Mouse (Mus musculus) heart, postnatal 10 days (tissue): ENCODE measurements around the gene Fam166a. TPM values are rescaled to one million over a fixed set of nuclear protein-coding genes. Genes with fewer than 3 reads are reported as not detected.
"Not testable (repeated sequence)": the region's sequence is repeated elsewhere in the genome, so short reads cannot be mapped to it uniquely, and the experiment has no call there.

ENCODE experiments used
- DNase-seq, 2 experiments: peaks; one replicate each; pipeline ENCODE4 v3.0.0; 2021
- intact Hi-C: fragments of 180-260 bp; cut with DNase I; formaldehyde crosslinking; loops from one replicate; pipeline ENCODE4 v1.15.1; 2025
- total RNA-seq, 2 experiments: library from RNA; stranded (reverse); gene quantifications; 2 replicates each; pipeline ENCODE4 v1.2.3; 2021

Gene Fam166a
- total RNA-seq, 2 experiments from 2014 or later = not detected

DNA sequence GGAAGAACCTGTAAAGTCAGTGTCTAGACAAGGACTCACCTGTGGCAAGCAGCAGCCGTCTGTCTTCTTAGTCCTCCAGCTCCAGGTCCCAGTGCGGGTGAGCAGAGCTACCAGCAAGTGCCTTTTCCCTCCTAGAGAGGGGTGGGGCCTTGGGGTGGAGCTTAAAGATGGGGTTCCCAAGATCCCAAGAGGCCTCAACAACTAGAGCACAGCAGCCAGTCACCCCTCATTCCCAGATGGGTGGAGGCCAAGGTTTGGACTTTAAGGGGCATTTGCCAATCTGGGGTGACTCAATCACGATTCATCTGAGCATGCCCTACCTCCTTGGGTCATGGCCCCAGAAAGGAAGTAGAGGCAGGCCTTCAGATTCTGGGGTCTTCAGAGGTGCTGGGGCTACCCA, 21.2 kb downstream of the Fam166a start:
- DNase-seq = no peak
- intact Hi-C loops = no loop called here

GRCm38 (mm10) chr2:25240310-25240709, 21.8 kb downstream of the Fam166a start:
- intact Hi-C loops = no loop called here

GRCm38 (mm10) chr2:25240723-25241437, 22.3 kb downstream of the Fam166a start:
- intact Hi-C loops = no loop called here
- peak; percentile 47 to 74 for DNase-seq

More at GRCm38 (mm10) chr2:25240310-25240709, 21.8 kb downstream of the Fam166a start:
- DNase-seq = no peak

DNA sequence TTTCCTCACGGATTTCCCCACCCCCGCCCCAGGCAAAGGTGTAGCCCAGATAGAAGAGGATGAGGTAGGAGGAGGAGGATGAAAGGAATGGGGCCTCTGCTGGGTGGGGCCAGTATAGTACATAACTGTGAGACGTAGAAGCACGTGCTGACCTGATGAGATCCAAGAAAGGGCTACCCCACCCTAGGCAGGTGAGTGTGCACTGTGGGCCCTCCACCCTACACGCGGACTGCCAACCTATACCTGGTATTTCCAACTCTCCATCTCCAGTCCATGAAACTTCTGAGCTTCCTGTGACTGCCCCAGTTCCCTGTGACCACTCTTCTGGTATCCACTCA, 22.9 kb downstream of the Fam166a start:
- intact Hi-C loops = no loop called here
- DNase-seq = no peak

GRCm38 (mm10) chr2:25242101-25242506, 23.6 kb downstream of the Fam166a start, which contains the start of the genes Rnf208 and Cysrt1:
Gene Rnf208, plus strand, starts transcription at chr2:25242255.
Gene Cysrt1, minus strand, starts transcription at chr2:25242452.
- DNase-seq = no peak
- intact Hi-C loops = no loop called here

- intact Hi-C loops = no loop called here
- no peak for DNase-seq
These were observed 24.8 kb downstream of the Fam166a start for GRCm38 (mm10) chr2:25243342-25243741.

DNA sequence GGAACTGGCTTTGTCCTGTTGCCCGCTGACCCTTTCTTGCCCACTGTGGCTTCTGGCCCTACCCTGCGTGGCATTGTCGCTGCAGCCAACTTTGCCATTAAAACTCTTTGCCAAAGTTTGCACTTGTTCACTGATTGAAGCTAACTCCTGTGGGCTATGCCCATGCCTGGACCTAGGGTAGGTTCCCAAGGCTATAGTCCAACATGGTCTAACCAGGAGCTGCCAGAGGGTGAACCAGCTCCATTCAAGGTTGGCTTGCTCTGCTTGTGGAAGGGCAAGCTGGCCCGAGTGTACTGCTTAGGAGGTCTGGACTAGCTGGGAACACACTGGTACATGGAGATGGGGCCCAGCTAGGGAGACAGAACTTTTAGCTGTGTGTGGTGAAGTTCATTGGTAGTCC, 25.6 kb downstream of the Fam166a start:
- intact Hi-C loops = no loop called here
- no peak for DNase-seq

GRCm38 (mm10) chr2:25246183-25247072, 27.9 kb downstream of the Fam166a start, which contains the start of gene AL732309.1:
Gene AL732309.1, minus strand, starts transcription at chr2:25246863.
- intact Hi-C loops = no loop called here
- no peak for DNase-seq

- intact Hi-C loops = no loop called here
- no peak for DNase-seq
These were observed 33.8 kb downstream of the Fam166a start for GRCm38 (mm10) chr2:25252331-25252730.

- intact Hi-C loops = loop anchor here (1.0 to 5.0 kb wide), 4 partner anchors 21 to 153 kb away; partner anchors contain the start of gene Man1b1
- DNase-seq = peak; percentile 88 to 93
These were observed 36.8 kb downstream of the Fam166a start, which contains the start of gene Tmem203 for GRCm38 (mm10) chr2:25255284-25255779. Gene Tmem203, plus strand, starts transcription at chr2:25255439.

DNA sequence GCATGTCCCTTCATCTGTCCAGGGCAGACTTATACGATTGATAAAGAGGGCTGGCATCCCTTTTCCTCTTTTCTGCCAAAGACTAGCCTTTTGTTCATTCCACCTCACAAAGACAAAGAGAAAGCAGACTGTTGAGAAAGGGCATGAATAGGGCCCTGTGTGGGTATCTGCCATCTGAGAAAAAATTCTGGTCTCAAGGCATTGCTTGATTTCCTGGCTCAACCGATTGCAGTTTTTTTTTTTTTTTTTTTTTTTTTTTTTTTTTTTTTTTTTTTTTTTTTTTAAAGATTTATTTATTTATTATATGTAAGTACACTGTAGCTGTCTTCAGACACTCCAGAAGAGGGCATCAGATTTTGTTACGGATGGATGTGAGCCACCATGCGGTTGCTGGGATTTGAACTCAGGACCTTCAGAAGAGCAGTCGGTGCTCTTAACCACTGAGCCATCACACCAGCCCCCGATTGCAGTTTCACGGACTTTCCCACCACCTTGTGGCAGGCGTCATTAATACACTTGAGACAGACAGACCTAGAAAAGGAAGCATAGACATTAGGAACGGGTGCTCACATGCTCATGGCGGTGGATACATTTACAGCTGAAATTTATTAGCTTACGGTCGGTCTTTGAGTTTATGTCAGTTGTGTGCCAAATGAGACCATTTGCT, 38.0 kb downstream of the Fam166a start:
- intact Hi-C loops = loop anchor here (1.0 to 5.0 kb wide), 3 partner anchors 28 to 154 kb away; partner anchors contain the start of gene Man1b1
- DNase-seq = peak; percentile 49 to 70

DNA sequence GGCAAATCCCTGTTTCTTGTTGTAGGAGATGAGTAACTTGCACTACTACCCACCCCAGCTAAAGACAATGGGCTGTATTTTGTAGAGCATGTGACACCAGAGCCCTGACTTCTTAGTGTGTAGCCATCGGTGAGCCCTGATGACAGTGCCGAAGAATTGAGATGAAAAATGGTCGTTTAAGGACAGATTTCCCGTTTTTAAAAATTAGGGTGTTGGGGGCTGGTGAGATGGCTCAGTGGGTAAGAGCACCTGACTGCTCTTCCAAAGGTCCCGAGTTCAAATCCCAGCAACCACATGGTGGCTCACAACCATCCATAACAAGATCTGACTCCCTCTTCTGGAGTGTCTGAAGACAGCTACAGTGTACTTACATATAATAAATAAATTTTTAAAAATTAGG, 38.7 kb downstream of the Fam166a start:
- intact Hi-C loops = loop anchor here (5.0 kb wide), 2 partner anchors 75 to 155 kb away; partner anchors contain the start of gene Man1b1
- DNase-seq = not testable (repeated sequence)

GRCm38 (mm10) chr2:25258887-25259286, 40.3 kb downstream of the Fam166a start:
- intact Hi-C loops = loop anchor here (5.0 kb wide), 2 partner anchors 73 to 157 kb away; partner anchors contain the start of gene Man1b1
- DNase-seq = no peak

DNA sequence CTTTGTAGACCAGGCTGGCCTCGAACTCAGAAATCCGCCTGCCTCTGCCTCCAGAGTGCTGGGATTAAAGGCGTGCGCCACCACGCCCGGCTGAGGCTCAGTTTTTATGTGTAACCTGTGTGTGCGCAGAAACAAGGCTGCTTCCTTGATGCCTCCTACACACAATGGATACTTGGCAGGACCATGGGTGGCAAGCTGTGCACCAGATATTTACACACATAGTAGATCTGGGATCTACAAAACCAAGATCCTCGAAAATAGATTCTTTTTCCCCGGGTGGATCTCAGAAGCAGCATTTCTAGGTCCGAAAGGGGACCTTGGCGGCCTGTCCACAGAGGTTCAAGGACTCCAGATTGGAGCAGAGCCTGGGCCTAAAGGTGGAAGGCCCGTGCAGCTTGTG, 43.3 kb downstream of the Fam166a start:
- DNase-seq = no peak
- intact Hi-C loops = no loop called here

- DNase-seq = peak; percentile 96
- intact Hi-C loops = no loop called here
These were observed 43.8 kb downstream of the Fam166a start, which contains the start of gene Tprn for GRCm38 (mm10) chr2:25262291-25262767. Gene Tprn, plus strand, starts transcription at chr2:25262618.

DNA sequence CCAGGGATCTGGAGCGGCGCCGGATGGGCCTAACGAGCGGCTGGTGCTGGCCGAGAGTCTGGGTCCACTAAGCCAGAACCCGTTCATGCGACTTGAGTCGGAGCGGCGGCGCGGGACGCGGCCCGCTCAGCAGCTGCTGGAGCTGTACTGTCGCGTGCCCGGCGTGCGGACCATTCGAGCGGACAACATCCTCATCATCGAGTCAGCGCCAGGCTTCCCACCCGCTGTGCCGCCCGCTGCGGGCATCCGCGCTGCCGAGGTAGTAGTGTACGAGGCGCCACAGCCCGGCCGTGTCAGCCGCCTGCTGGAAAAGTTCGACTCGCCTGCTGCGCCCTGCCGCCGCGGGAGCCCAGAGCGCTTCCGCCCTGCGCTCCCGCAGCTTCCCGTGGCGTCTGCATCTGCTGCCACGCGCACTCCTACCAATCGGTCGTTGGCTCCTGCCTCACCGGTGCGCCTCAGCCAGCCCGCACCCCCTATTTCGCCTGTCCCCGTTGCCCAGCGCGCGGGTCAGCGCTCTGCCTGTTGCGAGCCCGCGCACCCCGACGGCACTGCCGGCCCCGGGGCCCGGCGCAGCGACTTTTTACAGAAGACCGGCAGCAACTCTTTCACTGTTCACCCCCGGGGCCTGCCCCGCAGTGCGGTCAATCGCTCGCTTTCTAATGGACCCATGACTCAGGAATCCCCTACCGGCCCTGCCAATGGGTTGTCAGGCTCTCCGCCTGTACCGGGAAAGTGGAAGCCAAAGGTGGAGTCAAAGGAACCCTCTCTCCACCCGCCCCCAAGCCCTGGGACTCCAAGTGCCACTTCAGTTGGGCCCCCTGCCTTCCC, 44.5 kb downstream of the Fam166a start:
- intact Hi-C loops = no loop called here
- DNase-seq = peak; percentile 43 to 47

GRCm38 (mm10) chr2:25263623-25264285, 45.2 kb downstream of the Fam166a start:
- intact Hi-C loops = no loop called here
- DNase-seq = no peak

DNA sequence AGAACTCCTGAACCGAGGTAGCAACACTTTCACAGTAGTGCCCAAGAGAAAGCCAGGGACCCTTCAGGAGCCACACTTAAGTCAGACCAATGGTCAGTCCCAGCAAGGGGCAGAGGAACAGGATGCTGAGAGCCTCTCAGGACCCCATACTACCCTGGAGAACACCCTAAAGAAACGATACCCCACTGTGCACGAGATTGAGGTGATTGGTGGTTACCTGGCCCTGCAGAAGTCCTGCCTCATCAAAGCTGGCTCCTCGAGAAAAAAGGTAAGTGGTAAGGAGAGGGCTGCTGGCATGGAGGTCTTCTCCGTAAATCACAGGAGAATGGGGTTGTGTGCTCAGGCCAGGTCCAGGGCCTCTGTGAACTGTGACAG, 45.7 kb downstream of the Fam166a start:
- DNase-seq = no peak
- intact Hi-C loops = no loop called here

GRCm38 (mm10) chr2:25264851-25265250, 46.3 kb downstream of the Fam166a start:
- DNase-seq = no peak
- intact Hi-C loops = no loop called here
